Mouse (Mus musculus): ENCODE data around the gene Vps35l. TPM values are rescaled to one million over a fixed set of nuclear protein-coding genes. Genes with fewer than 3 reads are reported as not detected.

Gene Vps35l
- 69.8 and 73.7 TPM in 2 replicates for polyA plus RNA-seq (2016; fragmentation: Nextera tagmentation; extraction: Ambion mirVana)

GRCm38 (mm10) chr7:118739975-118740531, at the start of gene Vps35l:
Gene Vps35l, plus strand, starts transcription at chr7:118740226.
- ATAC-seq (ENCODE audit: insufficient number of reproducible peaks, insufficient read depth, low FRiP score, low TSS enrichment, low read depth): peak; percentile 82
- WGBS: 1% methylated on average over 15 of the region's 16 CpGs
- no peaks in the 10 kb centered on the region for H3K9me3 ChIP-seq
- no peaks in the 10 kb centered on the region for H3K27me3 ChIP-seq
- peaks cover 24% of the 10 kb centered on the region; the same call in 1 of the 2 replicates for H3K36me3 ChIP-seq
- H3K27ac ChIP-seq: no peak within 1 kb of the TSS
- H3K4me3 ChIP-seq (replicated peaks): peak within 1 kb of the TSS; percentile 72
- peak within 1 kb of the TSS; percentile 73 for H3K9ac ChIP-seq (replicated peaks)
- H3K4me1 ChIP-seq (replicated peaks): peaks cover 9% of the 10 kb centered on the region
- peak within 1 kb of the TSS; percentile 81 for H3K4me2 ChIP-seq

- no peak for ATAC-seq (ENCODE audit: insufficient number of reproducible peaks, insufficient read depth, low FRiP score, low TSS enrichment, low read depth)
- H3K36me3 ChIP-seq: peaks cover 84% of the 10 kb centered on the region
- WGBS: 92% methylated on average over 2 of the region's 2 CpGs
Observed at GRCm38 (mm10) chr7:118691287-118691686, 48.7 kb upstream of the Vps35l start.

GRCm38 (mm10) chr7:118696146-118696545, 43.9 kb upstream of the Vps35l start:
- no peaks in the 10 kb centered on the region for H3K27me3 ChIP-seq
- H3K4me2 ChIP-seq: no peak overlapping the region
- no peaks in the 10 kb centered on the region for H3K9me3 ChIP-seq
- H3K36me3 ChIP-seq: peaks cover 72% of the 10 kb centered on the region
- WGBS: 92% methylated on average over 6 of the region's 6 CpGs
- no peaks in the 10 kb centered on the region for H3K4me1 ChIP-seq (replicated peaks)
- H3K27ac ChIP-seq: no peak overlapping the region
- H3K9ac ChIP-seq (replicated peaks): no peak overlapping the region
- no peak for ATAC-seq (ENCODE audit: insufficient number of reproducible peaks, insufficient read depth, low FRiP score, low TSS enrichment, low read depth)
- H3K4me3 ChIP-seq (replicated peaks): no peak overlapping the region

More at GRCm38 (mm10) chr7:118691287-118691686, 48.7 kb upstream of the Vps35l start:
- H3K27me3 ChIP-seq: no peaks in the 10 kb centered on the region
- no peaks in the 10 kb centered on the region for H3K4me1 ChIP-seq (replicated peaks)
- H3K4me2 ChIP-seq: no peak overlapping the region
- H3K9me3 ChIP-seq: no peaks in the 10 kb centered on the region
- H3K27ac ChIP-seq: no peak overlapping the region
- H3K4me3 ChIP-seq (replicated peaks): no peak overlapping the region
- no peak overlapping the region for H3K9ac ChIP-seq (replicated peaks)

GRCm38 (mm10) chr7:118697168-118697567, 42.9 kb upstream of the Vps35l start:
- Histone ChIP-seq H3K9me3 (no peaks in the 10 kb centered on the region), H3K27me3 (no peaks in the 10 kb centered on the region), H3K9ac (replicated peaks) (no peak overlapping the region), H3K27ac (no peak overlapping the region), H3K4me3 (replicated peaks) (no peak overlapping the region), H3K36me3 (peaks cover 66% of the 10 kb centered on the region), H3K4me1 (replicated peaks) (no peaks in the 10 kb centered on the region), H3K4me2 (no peak overlapping the region)
- ATAC-seq (ENCODE audit: insufficient number of reproducible peaks, insufficient read depth, low FRiP score, low TSS enrichment, low read depth): no peak
- WGBS: 85% methylated on average over 4 of the region's 4 CpGs

- no peak for ATAC-seq (ENCODE audit: insufficient number of reproducible peaks, insufficient read depth, low FRiP score, low TSS enrichment, low read depth)
- 93% methylated on average over 9 of the region's 9 CpGs for WGBS
- Histone ChIP-seq H3K9ac (replicated peaks) (no peak overlapping the region), H3K4me2 (no peak overlapping the region), H3K9me3 (no peaks in the 10 kb centered on the region), H3K27me3 (no peaks in the 10 kb centered on the region), H3K36me3 (peaks cover 50% of the 10 kb centered on the region), H3K4me1 (replicated peaks) (peaks cover 6% of the 10 kb centered on the region), H3K4me3 (replicated peaks) (no peak overlapping the region), H3K27ac (no peak overlapping the region)
Observed at GRCm38 (mm10) chr7:118698882-118699281, 41.1 kb upstream of the Vps35l start.

- Histone ChIP-seq H3K4me2 (no peak overlapping the region), H3K9ac (replicated peaks) (no peak overlapping the region), H3K27ac (no peak overlapping the region), H3K4me1 (replicated peaks) (peaks cover 16% of the 10 kb centered on the region), H3K9me3 (no peaks in the 10 kb centered on the region), H3K36me3 (peaks cover 11% of the 10 kb centered on the region; the same call in 1 of the 2 replicates), H3K4me3 (replicated peaks) (no peak overlapping the region), H3K27me3 (no peaks in the 10 kb centered on the region)
- WGBS: 95% methylated on average over 15 of the region's 15 CpGs
- ATAC-seq (ENCODE audit: insufficient number of reproducible peaks, insufficient read depth, low FRiP score, low TSS enrichment, low read depth): no peak
Observed at GRCm38 (mm10) chr7:118703144-118703561, 36.9 kb upstream of the Vps35l start.

- WGBS: 85% methylated on average over 9 of the region's 9 CpGs
- H3K27me3 ChIP-seq: no peaks in the 10 kb centered on the region
- peaks cover 16% of the 10 kb centered on the region for H3K4me1 ChIP-seq (replicated peaks)
- H3K36me3 ChIP-seq: peaks cover 4% of the 10 kb centered on the region; the same call in 1 of the 2 replicates
- H3K27ac ChIP-seq: no peak overlapping the region
- peak overlapping the region; percentile 82 for H3K4me3 ChIP-seq (replicated peaks)
- no peak overlapping the region for H3K9ac ChIP-seq (replicated peaks)
- no peaks in the 10 kb centered on the region for H3K9me3 ChIP-seq
- no peak for ATAC-seq (ENCODE audit: insufficient number of reproducible peaks, insufficient read depth, low FRiP score, low TSS enrichment, low read depth)
- H3K4me2 ChIP-seq: peak overlapping the region; percentile 59
Observed at GRCm38 (mm10) chr7:118704001-118704850, 35.8 kb upstream of the Vps35l start.

- H3K9ac ChIP-seq (replicated peaks): peak within 1 kb of the TSS; percentile 85
- ATAC-seq (ENCODE audit: insufficient number of reproducible peaks, insufficient read depth, low FRiP score, low TSS enrichment, low read depth): peak; percentile 94
- WGBS: under 1% methylated on average over 66 of the region's 66 CpGs
Observed at GRCm38 (mm10) chr7:118705101-118705961, 34.7 kb upstream of the Vps35l start, which contains the start of gene Gde1. Gene Gde1, minus strand, starts transcription at chr7:118705778.

GRCm38 (mm10) chr7:118706051-118706450, 34.0 kb upstream of the Vps35l start:
- 39% methylated on average over 6 of the region's 6 CpGs for WGBS
- Histone ChIP-seq H3K4me2 (peak overlapping the region; percentile 59), H3K27ac (no peak overlapping the region), H3K36me3 (peaks cover 4% of the 10 kb centered on the region; the same call in 1 of the 2 replicates), H3K9ac (replicated peaks) (0 out of 2 replicates have a peak overlapping the region, but pooled peaks have one; percentile 85), H3K4me3 (replicated peaks) (peak overlapping the region; percentile 82; the same call in 1 of the 2 replicates), H3K9me3 (no peaks in the 10 kb centered on the region), H3K4me1 (replicated peaks) (peaks cover 16% of the 10 kb centered on the region), H3K27me3 (no peaks in the 10 kb centered on the region)
- peak; percentile 29; the same call in 1 of the 2 replicates for ATAC-seq (ENCODE audit: insufficient number of reproducible peaks, insufficient read depth, low FRiP score, low TSS enrichment, low read depth)

More at GRCm38 (mm10) chr7:118705101-118705961, 34.7 kb upstream of the Vps35l start, which contains the start of gene Gde1:
- no peaks in the 10 kb centered on the region for H3K27me3 ChIP-seq
- H3K27ac ChIP-seq: peak within 1 kb of the TSS; percentile 79
- H3K4me2 ChIP-seq: peak within 1 kb of the TSS; percentile 59
- peaks cover 4% of the 10 kb centered on the region; the same call in 1 of the 2 replicates for H3K36me3 ChIP-seq
- H3K4me3 ChIP-seq (replicated peaks): peak within 1 kb of the TSS; percentile 82
- peaks cover 16% of the 10 kb centered on the region for H3K4me1 ChIP-seq (replicated peaks)
- no peaks in the 10 kb centered on the region for H3K9me3 ChIP-seq

- 90% methylated on average over 5 of the region's 5 CpGs for WGBS
- Histone ChIP-seq H3K4me3 (replicated peaks) (no peak overlapping the region), H3K9me3 (no peaks in the 10 kb centered on the region), H3K4me1 (replicated peaks) (peaks cover 16% of the 10 kb centered on the region), H3K9ac (replicated peaks) (no peak overlapping the region), H3K4me2 (no peak overlapping the region), H3K27ac (no peak overlapping the region), H3K36me3 (peaks cover 4% of the 10 kb centered on the region; the same call in 1 of the 2 replicates), H3K27me3 (no peaks in the 10 kb centered on the region)
- no peak for ATAC-seq (ENCODE audit: insufficient number of reproducible peaks, insufficient read depth, low FRiP score, low TSS enrichment, low read depth)
Observed at GRCm38 (mm10) chr7:118706488-118706887, 33.5 kb upstream of the Vps35l start.
